Mouse (Mus musculus): ENCODE measurements around the gene Tnnc1. TPM values are rescaled to one million over a fixed set of nuclear protein-coding genes. Genes with fewer than 3 reads are reported as not detected.
A peak's percentile ranks its signal among the peaks of the same experiment; 100 is the strongest.

The Tnnc1 gene
- polyA plus RNA-seq, 1 experiment from 2014 or later, result 4.1 TPM

- H3K27ac ChIP-seq (replicated peaks), result no peak overlapping the region
- no peaks in the 10 kb centered on the region for H3K4me1 ChIP-seq (replicated peaks; ENCODE audit: control insufficient read depth, insufficient read depth)
- H3K36me3 ChIP-seq (ENCODE audit: control insufficient read depth, insufficient read depth, low read length), result no peaks in the 10 kb centered on the region
- no peak for TF ChIP-seq EP300 (optimal IDR thresholded peaks at IDR 0.05)
- TF ChIP-seq CTCF (IDR thresholded peaks at IDR 0.05; ENCODE audit: low read depth), result no peak
- no peak overlapping the region for H3K4me3 ChIP-seq (ENCODE audit: low read depth, low read length)
- H3K9ac ChIP-seq (ENCODE audit: low read length), result no peak overlapping the region
- H3K4me2 ChIP-seq (replicated peaks; ENCODE audit: low read depth), result no peak overlapping the region
- ATAC-seq (ENCODE audit: low FRiP score, low TSS enrichment) (no peak), DNase-seq (ENCODE audit: low spot score) (no peak)
- H3K9me3 ChIP-seq (ENCODE audit: control insufficient read depth, low read length), result no peaks in the 10 kb centered on the region
- no peaks in the 10 kb centered on the region for H3K27me3 ChIP-seq (ENCODE audit: control insufficient read depth, insufficient read depth, low read length)
- WGBS, result 77% methylated on average over 1 of the region's 1 CpGs
Observed at GRCm38 (mm10) chr14:31245946-31246345, 37.8 kb downstream of the Tnnc1 start.

DNA sequence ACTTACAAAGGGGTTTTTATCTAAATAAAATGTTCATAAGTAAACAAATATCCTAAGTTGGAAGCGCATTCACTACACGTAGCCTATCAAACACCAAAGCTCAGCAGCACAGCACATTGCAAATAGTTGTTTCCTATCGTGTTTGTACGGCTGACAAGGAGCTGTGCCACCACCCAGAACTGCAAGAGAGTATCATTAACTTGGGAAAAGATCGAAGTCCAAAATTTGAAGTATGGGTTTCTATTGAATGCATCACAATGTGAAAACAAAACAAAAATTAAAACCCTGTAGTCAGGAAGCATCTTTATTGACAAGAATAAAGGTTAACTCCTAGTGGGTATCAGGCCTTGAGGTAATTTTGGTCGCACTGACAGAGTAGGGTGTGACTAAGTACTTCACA is 40.3 kb downstream of the Tnnc1 start:
- Histone ChIP-seq H3K9ac (ENCODE audit: low read length) (no peak overlapping the region), H3K4me1 (replicated peaks; ENCODE audit: control insufficient read depth, insufficient read depth) (no peaks in the 10 kb centered on the region), H3K9me3 (ENCODE audit: control insufficient read depth, low read length) (no peaks in the 10 kb centered on the region), H3K27ac (replicated peaks) (no peak overlapping the region), H3K27me3 (ENCODE audit: control insufficient read depth, insufficient read depth, low read length) (no peaks in the 10 kb centered on the region), H3K4me2 (replicated peaks; ENCODE audit: low read depth) (no peak overlapping the region), H3K4me3 (ENCODE audit: low read depth, low read length) (no peak overlapping the region), H3K36me3 (ENCODE audit: control insufficient read depth, insufficient read depth, low read length) (no peaks in the 10 kb centered on the region)
- 78% methylated on average over 6 of the region's 6 CpGs for WGBS
- DNase-seq (ENCODE audit: low spot score) (no peak), ATAC-seq (ENCODE audit: low FRiP score, low TSS enrichment) (no peak)
- TF ChIP-seq CTCF (IDR thresholded peaks at IDR 0.05; ENCODE audit: low read depth) (no peak), EP300 (optimal IDR thresholded peaks at IDR 0.05) (no peak)

DNA sequence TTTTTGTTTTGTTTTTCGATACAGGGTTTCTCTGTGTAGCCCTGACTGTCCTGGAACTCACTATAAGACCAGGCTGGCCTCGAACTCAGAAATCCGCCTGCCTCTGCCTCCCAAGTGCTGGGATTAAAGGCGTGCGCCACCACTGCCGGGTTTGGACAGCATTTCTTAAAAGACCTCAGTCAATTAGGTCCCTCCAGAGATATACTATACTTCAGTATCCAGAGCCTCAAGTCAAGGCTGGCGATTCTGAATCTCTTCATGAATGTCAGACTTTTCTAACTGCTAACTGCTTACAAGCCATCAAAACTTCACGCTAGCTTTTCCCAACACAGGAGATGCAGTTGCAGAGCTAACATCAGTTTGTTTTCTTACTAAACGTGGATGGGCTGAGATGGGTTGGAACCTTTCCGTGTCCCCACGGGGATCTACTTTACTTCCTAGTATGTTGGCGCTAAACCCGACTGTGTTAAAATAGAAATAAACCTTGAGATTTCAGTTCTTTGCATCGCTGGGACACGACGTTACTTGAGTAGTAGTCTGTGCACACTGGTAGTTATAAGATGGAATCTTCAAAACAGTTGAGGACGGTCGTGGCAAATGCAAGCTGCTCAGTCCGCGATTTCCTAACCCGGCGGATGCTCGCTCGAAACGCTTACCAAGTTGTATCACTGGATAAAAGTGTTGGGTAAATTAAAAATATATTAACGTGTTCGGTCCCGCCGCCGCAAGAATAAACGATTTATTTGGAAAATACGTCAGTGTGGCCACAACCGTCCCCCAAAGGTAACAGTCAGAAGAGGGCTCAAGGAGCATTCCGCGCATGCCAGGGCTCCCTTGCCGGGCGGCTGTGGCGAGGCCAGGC is 42.3 kb downstream of the Tnnc1 start:
- peak overlapping the region; percentile 99 for H3K9ac ChIP-seq (ENCODE audit: low read length)
- WGBS, result 14% methylated on average over 38 of the region's 38 CpGs
- H3K4me2 ChIP-seq (replicated peaks; ENCODE audit: low read depth), result peak overlapping the region; percentile 86
- ATAC-seq (ENCODE audit: low FRiP score, low TSS enrichment), result 0 out of 2 replicates have a peak, but pooled peaks have one; percentile 6
- no peaks in the 10 kb centered on the region for H3K9me3 ChIP-seq (ENCODE audit: control insufficient read depth, low read length)
- no peak for DNase-seq (ENCODE audit: low spot score)
- H3K4me3 ChIP-seq (ENCODE audit: low read depth, low read length), result peak overlapping the region; percentile 99
- no peaks in the 10 kb centered on the region for H3K4me1 ChIP-seq (replicated peaks; ENCODE audit: control insufficient read depth, insufficient read depth)
- peaks cover 11% of the 10 kb centered on the region; the same call in 1 of the 2 replicates for H3K36me3 ChIP-seq (ENCODE audit: control insufficient read depth, insufficient read depth, low read length)
- H3K27ac ChIP-seq (replicated peaks), result peak overlapping the region; percentile 95
- TF ChIP-seq EP300 (optimal IDR thresholded peaks at IDR 0.05) (no peak), CTCF (IDR thresholded peaks at IDR 0.05; ENCODE audit: low read depth) (no peak)
- H3K27me3 ChIP-seq (ENCODE audit: control insufficient read depth, insufficient read depth, low read length), result no peaks in the 10 kb centered on the region

DNA sequence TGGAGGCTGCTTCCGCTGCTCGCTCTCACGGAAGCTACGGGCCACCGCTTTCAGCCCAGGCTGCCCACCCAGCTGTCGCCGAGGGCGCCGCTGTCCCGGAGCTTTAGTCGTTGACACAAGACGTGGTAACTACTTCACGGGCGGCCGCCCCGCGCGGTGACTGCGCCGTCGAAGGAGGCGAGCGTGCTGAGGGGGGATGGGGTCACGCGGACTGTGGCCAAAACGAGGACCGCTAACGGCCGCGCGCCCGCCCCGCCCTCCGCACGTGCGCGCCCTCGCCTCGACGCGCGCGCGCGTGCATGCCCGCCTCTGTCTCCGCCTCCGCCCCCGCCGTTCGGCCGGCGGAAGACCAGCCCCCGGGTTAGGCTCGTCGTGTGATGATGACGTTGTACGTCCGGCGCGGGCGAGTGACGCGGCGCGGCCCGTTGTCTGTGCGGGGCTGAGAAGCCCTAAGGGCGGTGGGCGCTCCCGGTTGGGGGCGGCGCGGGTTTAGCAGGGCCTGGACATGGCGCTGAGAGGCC is 43.0 kb downstream of the Tnnc1 start, which contains the start of the genes Phf7 and Bap1:
TSS of gene Phf7 (minus strand) at position 234 of the 521 bp plus-strand sequence.
TSS of gene Bap1 (plus strand) at position 367 of the 521 bp plus-strand sequence.
- H3K9me3 ChIP-seq (ENCODE audit: control insufficient read depth, low read length), result no peaks in the 10 kb centered on the region
- peak; percentile 96 for DNase-seq (ENCODE audit: low spot score)
- H3K4me1 ChIP-seq (replicated peaks; ENCODE audit: control insufficient read depth, insufficient read depth), result no peaks in the 10 kb centered on the region
- H3K27ac ChIP-seq (replicated peaks), result peak within 1 kb of the TSS; percentile 95
- peak; percentile 94 for ATAC-seq (ENCODE audit: low FRiP score, low TSS enrichment)
- peak within 1 kb of the TSS; percentile 99 for H3K9ac ChIP-seq (ENCODE audit: low read length)
- H3K4me3 ChIP-seq (ENCODE audit: low read depth, low read length), result peak within 1 kb of the TSS; percentile 99
- TF ChIP-seq CTCF (IDR thresholded peaks at IDR 0.05; ENCODE audit: low read depth) (peak; percentile 21), EP300 (optimal IDR thresholded peaks at IDR 0.05) (no peak)
- under 1% methylated on average over 58 of the region's 75 CpGs for WGBS
- peaks cover 16% of the 10 kb centered on the region for H3K36me3 ChIP-seq (ENCODE audit: control insufficient read depth, insufficient read depth, low read length)
- no peaks in the 10 kb centered on the region for H3K27me3 ChIP-seq (ENCODE audit: control insufficient read depth, insufficient read depth, low read length)
- H3K4me2 ChIP-seq (replicated peaks; ENCODE audit: low read depth), result peak within 1 kb of the TSS; percentile 86

GRCm38 (mm10) chr14:31251626-31252025 is 43.5 kb downstream of the Tnnc1 start:
- Histone ChIP-seq H3K27me3 (ENCODE audit: control insufficient read depth, insufficient read depth, low read length) (no peaks in the 10 kb centered on the region), H3K9me3 (ENCODE audit: control insufficient read depth, low read length) (no peaks in the 10 kb centered on the region), H3K36me3 (ENCODE audit: control insufficient read depth, insufficient read depth, low read length) (peaks cover 21% of the 10 kb centered on the region), H3K4me3 (ENCODE audit: low read depth, low read length) (peak overlapping the region; percentile 99), H3K4me1 (replicated peaks; ENCODE audit: control insufficient read depth, insufficient read depth) (no peaks in the 10 kb centered on the region), H3K27ac (replicated peaks) (peak overlapping the region; percentile 75), H3K4me2 (replicated peaks; ENCODE audit: low read depth) (peak overlapping the region; percentile 86), H3K9ac (ENCODE audit: low read length) (peak overlapping the region; percentile 99)
- ATAC-seq (ENCODE audit: low FRiP score, low TSS enrichment) (no peak; the same call in 1 of the 2 replicates), DNase-seq (ENCODE audit: low spot score) (no peak)
- 2% methylated on average over 18 of the region's 18 CpGs for WGBS
- TF ChIP-seq EP300 (optimal IDR thresholded peaks at IDR 0.05), result no peak
- peak; percentile 26 for TF ChIP-seq CTCF (IDR thresholded peaks at IDR 0.05; ENCODE audit: low read depth)

DNA sequence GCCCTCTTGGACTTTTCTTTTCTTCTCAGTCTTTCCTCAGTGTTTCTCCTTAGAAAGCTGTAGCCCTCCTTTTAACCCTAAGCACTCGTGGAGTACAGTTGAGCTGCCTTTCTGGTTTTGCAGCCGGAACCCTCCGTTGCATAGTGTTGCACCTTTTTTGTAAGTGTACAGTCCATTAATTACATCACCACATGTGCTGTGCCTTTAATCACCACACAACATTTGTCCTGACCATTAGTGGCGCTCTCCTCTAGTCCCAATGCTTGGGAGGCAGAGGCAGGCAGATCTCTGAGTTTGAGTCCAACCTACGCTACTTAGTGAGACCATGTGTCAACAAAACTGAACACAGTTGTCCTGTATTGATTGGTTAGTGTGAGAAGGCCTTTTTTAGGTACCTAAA is 44.0 kb downstream of the Tnnc1 start:
- ATAC-seq (ENCODE audit: low FRiP score, low TSS enrichment) (no peak), DNase-seq (ENCODE audit: low spot score) (no peak)
- Histone ChIP-seq H3K9me3 (ENCODE audit: control insufficient read depth, low read length) (no peaks in the 10 kb centered on the region), H3K9ac (ENCODE audit: low read length) (peak overlapping the region; percentile 99), H3K4me1 (replicated peaks; ENCODE audit: control insufficient read depth, insufficient read depth) (no peaks in the 10 kb centered on the region), H3K27ac (replicated peaks) (no peak overlapping the region), H3K4me2 (replicated peaks; ENCODE audit: low read depth) (peak overlapping the region; percentile 86), H3K36me3 (ENCODE audit: control insufficient read depth, insufficient read depth, low read length) (peaks cover 24% of the 10 kb centered on the region), H3K4me3 (ENCODE audit: low read depth, low read length) (peak overlapping the region; percentile 99), H3K27me3 (ENCODE audit: control insufficient read depth, insufficient read depth, low read length) (no peaks in the 10 kb centered on the region)
- WGBS, result 76% methylated on average over 5 of the region's 5 CpGs
- no peak for TF ChIP-seq CTCF (IDR thresholded peaks at IDR 0.05; ENCODE audit: low read depth)
- TF ChIP-seq EP300 (optimal IDR thresholded peaks at IDR 0.05), result no peak

All from stomach, postnatal 0 days (tissue).